Mouse (Mus musculus) kidney, postnatal 0 days (tissue): ENCODE results near the gene 2900026A02Rik. TPM values are rescaled to one million over a fixed set of nuclear protein-coding genes. Genes with fewer than 3 reads are reported as not detected.

ENCODE experiments used
- ATAC-seq: fragments of 200-750 bp; cut with Nextera tagmentation; replicated peaks from 2 replicates; pipeline ENCODE4 v1.8.0; 2017; ENCODE audit warnings: low read depth, moderate number of reproducible peaks, moderate TSS enrichment, moderate library complexity; ENCODE audit not compliant: low FRiP score
- DNase-seq: peaks from one replicate; pipeline ENCODE4 v3.0.0-alpha.2; 2016; ENCODE audit warnings: low spot score
- H3K27ac ChIP-seq: fragments of 300-500 bp; sonication (generic); 2 replicates; pipeline ENCODE4 v1.5.1; 2014; ENCODE audit warnings: mild to moderate bottlenecking
- H3K27me3 ChIP-seq: fragments of 300-500 bp; sonication (generic); 2 replicates; pipeline ENCODE4 v1.6.1; 2014; ENCODE audit warnings: low read length, mixed read lengths; ENCODE audit not compliant: insufficient read depth
- H3K36me3 ChIP-seq: fragments of 300-500 bp; sonication (generic); 2 replicates; pipeline ENCODE4 v1.6.1; 2014; ENCODE audit warnings: low read length, mixed read lengths; ENCODE audit not compliant: insufficient read depth
- H3K4me1 ChIP-seq: fragments of 300-500 bp; sonication (generic); replicated peaks from 2 replicates; pipeline ENCODE4 v1.6.1; 2014; ENCODE audit warnings: antibody characterized with exemption, low read length, mixed read lengths; ENCODE audit not compliant: insufficient read depth
- H3K4me2 ChIP-seq: fragments of 300-500 bp; sonication (generic); 2 replicates; pipeline ENCODE4 v1.6.1; 2014; ENCODE audit warnings: mild to moderate bottlenecking, low read length, moderate library complexity, mixed read lengths
- H3K4me3 ChIP-seq: fragments of 300-500 bp; sonication (generic); replicated peaks from 2 replicates; pipeline ENCODE4 v1.5.1; 2014; ENCODE audit warnings: low read depth, low read length
- H3K9ac ChIP-seq: fragments of 300-500 bp; sonication (generic); 2 replicates; pipeline ENCODE4 v1.6.1; 2014; ENCODE audit warnings: low read depth, low read length
- H3K9me3 ChIP-seq: fragments of 300-500 bp; sonication (generic); replicated peaks from 2 replicates; pipeline ENCODE4 v1.6.1; 2016; ENCODE audit warnings: low read length, inconsistent platforms, mixed read lengths
- CTCF ChIP-seq: IDR thresholded peaks from 2 replicates; pipeline ENCODE4 v1.5.1; 2016; ENCODE audit warnings: antibody characterized with exemption, low read depth, mild to moderate bottlenecking, moderate library complexity
- WGBS: fragments of 180-500 bp; shearing (Covaris S2); extraction: QIAGEN DNeasy Blood & Tissue Kit; methylation state at CpG from one replicate; pipeline ENCODE4 v1.1.7; 2014; 5-methylcytosine and 5-hydroxymethylcytosine counted together
- polyA plus RNA-seq: library from polyadenylated mRNA; unstranded; fragments of >200 nt; fragmentation: Nextera tagmentation; extraction: Ambion mirVana; gene quantifications from 2 replicates; pipeline ENCODE4 v1.2.1, GENCODE M21; 2015

The 2900026A02Rik gene
- polyA plus RNA-seq, 1 experiment from 2014 or later = 4.8 TPM

DNA sequence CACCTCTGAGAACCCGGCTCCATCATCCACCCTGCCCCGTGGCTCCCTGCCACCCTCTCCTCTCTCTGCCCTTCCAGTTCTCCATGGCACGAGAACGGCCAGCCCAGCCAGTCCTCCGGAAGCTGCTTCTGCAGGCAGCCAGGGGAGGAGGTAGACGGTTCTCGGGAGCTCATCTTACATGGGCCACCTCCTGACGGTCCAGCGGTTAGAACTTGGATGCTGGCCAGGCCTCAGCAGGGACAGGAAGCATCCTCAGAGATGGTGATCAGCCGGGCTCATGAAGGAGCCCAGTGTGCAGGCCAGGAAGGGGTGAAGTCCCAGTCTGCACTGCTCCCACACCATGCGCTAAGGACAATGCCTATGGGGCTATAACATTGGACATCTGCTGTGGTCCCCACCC, 6.6 kb downstream of the 2900026A02Rik start:
- H3K4me2 ChIP-seq = peak overlapping the region; percentile 7; the same call in 1 of the 2 replicates
- peak; percentile 74 for DNase-seq
- no peak for TF ChIP-seq CTCF
- no peaks in the 10 kb centered on the region for H3K27me3 ChIP-seq
- peaks cover 33% of the 10 kb centered on the region; the same call in 1 of the 2 replicates for H3K4me1 ChIP-seq
- 0 out of 2 replicates have a peak overlapping the region, but pooled peaks have one; percentile 6 for H3K27ac ChIP-seq
- no peak overlapping the region for H3K9ac ChIP-seq
- no peak overlapping the region for H3K4me3 ChIP-seq
- H3K9me3 ChIP-seq = no peaks in the 10 kb centered on the region
- no peak for ATAC-seq
- H3K36me3 ChIP-seq = no peaks in the 10 kb centered on the region
- 24% methylated on average over 11 of the region's 11 CpGs for WGBS

- peak overlapping the region; percentile 7; the same call in 1 of the 2 replicates for H3K4me2 ChIP-seq
- H3K27ac ChIP-seq = no peak overlapping the region
- no peaks in the 10 kb centered on the region for H3K27me3 ChIP-seq
- no peak overlapping the region for H3K9ac ChIP-seq
- ATAC-seq (no peak), DNase-seq (no peak)
- H3K36me3 ChIP-seq = no peaks in the 10 kb centered on the region
- H3K4me3 ChIP-seq = no peak overlapping the region
- H3K9me3 ChIP-seq = no peaks in the 10 kb centered on the region
- no peak for TF ChIP-seq CTCF
- 81% methylated on average over 8 of the region's 8 CpGs for WGBS
- peaks cover 33% of the 10 kb centered on the region for H3K4me1 ChIP-seq
Measured at GRCm38 (mm10) chr5:113214041-113214440, 7.0 kb downstream of the 2900026A02Rik start.

DNA sequence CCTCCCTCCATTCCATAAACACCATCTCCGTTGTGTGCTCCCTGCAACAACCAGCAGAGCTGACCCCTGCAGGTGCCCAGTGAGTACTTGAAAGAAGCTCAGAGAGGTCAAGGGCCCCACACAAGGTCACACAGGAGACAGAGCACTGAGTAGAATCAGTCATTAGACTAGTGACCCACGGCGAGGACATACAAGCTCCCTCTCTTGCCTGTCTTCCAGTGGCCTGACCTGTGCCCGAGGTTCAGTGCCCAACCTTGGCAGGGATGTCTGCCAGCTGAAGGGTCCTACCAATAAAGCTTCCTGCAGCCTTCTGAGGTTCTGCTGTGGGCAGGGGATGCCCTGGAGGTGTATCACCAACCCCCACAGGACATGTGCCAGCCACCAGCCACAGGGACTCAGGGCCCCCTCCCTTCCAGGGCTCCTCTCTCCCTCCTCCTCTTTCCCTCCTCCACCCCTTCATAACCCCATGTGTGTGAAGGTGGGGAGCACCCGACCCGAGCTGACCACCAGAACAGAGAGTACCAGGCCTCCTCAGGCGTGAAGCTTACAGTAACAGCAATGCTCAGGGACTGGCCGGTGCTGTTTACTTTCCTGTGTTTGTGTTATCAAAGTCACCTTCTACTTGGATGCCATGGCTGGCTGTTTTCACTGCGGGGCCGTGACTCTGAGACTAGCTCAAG, 8.7 kb downstream of the 2900026A02Rik start:
- H3K36me3 ChIP-seq = no peaks in the 10 kb centered on the region
- H3K4me1 ChIP-seq = peaks cover 35% of the 10 kb centered on the region
- ATAC-seq (no peak; the same call in 1 of the 2 replicates), DNase-seq (peak; percentile 15)
- H3K9me3 ChIP-seq = no peaks in the 10 kb centered on the region
- H3K4me2 ChIP-seq = no peak overlapping the region
- no peak overlapping the region for H3K4me3 ChIP-seq
- H3K9ac ChIP-seq = no peak overlapping the region
- no peak for TF ChIP-seq CTCF
- 31% methylated on average over 10 of the region's 10 CpGs for WGBS
- no peaks in the 10 kb centered on the region for H3K27me3 ChIP-seq
- H3K27ac ChIP-seq = peak overlapping the region; percentile 50; the same call in 1 of the 2 replicates

DNA sequence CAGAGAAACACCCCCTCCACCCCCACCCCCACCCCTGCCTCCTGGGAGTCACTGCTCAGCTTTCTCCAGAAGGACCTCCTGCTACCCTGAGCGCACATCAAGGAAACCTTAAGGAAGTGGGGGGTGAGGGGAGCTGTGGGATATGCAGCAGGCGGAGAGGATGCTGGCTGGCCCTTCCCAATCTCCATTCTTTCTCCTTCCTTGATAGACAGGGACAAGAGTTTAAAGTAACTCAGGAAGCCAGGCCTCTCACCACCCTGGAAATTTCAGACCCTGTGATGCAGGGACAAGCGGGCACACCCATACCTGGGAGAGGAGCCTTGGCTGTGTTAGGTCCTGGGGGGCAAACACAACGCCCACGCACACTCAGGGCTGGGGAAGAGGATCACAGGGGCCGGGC, 10.7 kb downstream of the 2900026A02Rik start:
- peak; percentile 49 for DNase-seq
- no peak for ATAC-seq

GRCm38 (mm10) chr5:113209898-113210297, 11.1 kb downstream of the 2900026A02Rik start:
- Histone ChIP-seq H3K27me3 (no peaks in the 10 kb centered on the region), H3K36me3 (no peaks in the 10 kb centered on the region), H3K27ac (peak overlapping the region; percentile 85), H3K9me3 (no peaks in the 10 kb centered on the region), H3K9ac (0 out of 2 replicates have a peak overlapping the region, but pooled peaks have one; percentile 18), H3K4me3 (no peak overlapping the region), H3K4me1 (peaks cover 31% of the 10 kb centered on the region), H3K4me2 (no peak overlapping the region)
- TF ChIP-seq CTCF = no peak
- DNase-seq = peak; percentile 21
- ATAC-seq = no peak
- WGBS = 73% methylated on average over 13 of the region's 13 CpGs

More for the DNA sequence above, 10.7 kb downstream of the 2900026A02Rik start:
- Histone ChIP-seq H3K9me3 (no peaks in the 10 kb centered on the region), H3K9ac (no peak overlapping the region), H3K4me3 (no peak overlapping the region), H3K4me2 (no peak overlapping the region), H3K27me3 (no peaks in the 10 kb centered on the region), H3K27ac (peak overlapping the region; percentile 85), H3K4me1 (peaks cover 31% of the 10 kb centered on the region), H3K36me3 (no peaks in the 10 kb centered on the region)
- TF ChIP-seq CTCF = no peak
- 70% methylated on average over 6 of the region's 6 CpGs for WGBS

- Histone ChIP-seq H3K4me2 (peak overlapping the region; percentile 2; the same call in 1 of the 2 replicates), H3K27me3 (no peaks in the 10 kb centered on the region), H3K36me3 (no peaks in the 10 kb centered on the region), H3K4me3 (no peak overlapping the region), H3K27ac (peak overlapping the region; percentile 85), H3K4me1 (peaks cover 31% of the 10 kb centered on the region), H3K9me3 (no peaks in the 10 kb centered on the region), H3K9ac (0 out of 2 replicates have a peak overlapping the region, but pooled peaks have one; percentile 18)
- DNase-seq = no peak
- ATAC-seq = no peak
- 33% methylated on average over 11 of the region's 11 CpGs for WGBS
- TF ChIP-seq CTCF = no peak
Measured at GRCm38 (mm10) chr5:113209401-113209750, 11.7 kb downstream of the 2900026A02Rik start.
